Mouse (Mus musculus) kidney, adult 18-20 months (tissue): ENCODE measurements at regions not wholly inside any gene's neighbourhood (a gene's known extent, or its start where the extent isn't known, plus 50 kb on each side); places are given as distances from the start of the nearest gene placed in this dataset.

Source experiments
- DNase-seq: peaks from one replicate; pipeline ENCODE4 v3.0.0; 2021

GRCm38 (mm10) chr3:41472586-41472985, 82.9 kb upstream of the Jade1 start:
- no peak for DNase-seq

GRCm38 (mm10) chr3:41469106-41469505, 86.4 kb upstream of the Jade1 start:
- DNase-seq: no peak

- DNase-seq: no peak
These were observed 87.7 kb upstream of the Jade1 start for GRCm38 (mm10) chr3:41467857-41468256.

GRCm38 (mm10) chr3:41465893-41466292, 89.6 kb upstream of the Jade1 start:
- no peak for DNase-seq

GRCm38 (mm10) chr3:41462953-41463644, 92.4 kb upstream of the Jade1 start:
- peak; percentile 16 for DNase-seq

GRCm38 (mm10) chr3:41460131-41460530, 95.4 kb upstream of the Jade1 start:
- DNase-seq: no peak

GRCm38 (mm10) chr3:41458156-41458555, 97.4 kb upstream of the Jade1 start:
- DNase-seq: no peak

- DNase-seq: no peak
These were observed 102.0 kb upstream of the Jade1 start for GRCm38 (mm10) chr3:41453525-41453924.

- no peak for DNase-seq
These were observed 102.8 kb upstream of the Jade1 start for GRCm38 (mm10) chr3:41452716-41453090.

GRCm38 (mm10) chr3:41452020-41452715, 103.4 kb upstream of the Jade1 start:
- DNase-seq: no peak

GRCm38 (mm10) chr3:41450696-41451095, 104.8 kb upstream of the Jade1 start:
- no peak for DNase-seq

- no peak for DNase-seq
These were observed 111.2 kb upstream of the Jade1 start for GRCm38 (mm10) chr3:41444243-41444753.

GRCm38 (mm10) chr3:41436238-41436637, 119.3 kb upstream of the Jade1 start:
- no peak for DNase-seq

- DNase-seq: no peak
These were observed 122.4 kb upstream of the Jade1 start for GRCm38 (mm10) chr3:41433106-41433505.

- DNase-seq: peak; percentile 38
These were observed 123.2 kb upstream of the Jade1 start for GRCm38 (mm10) chr3:41432376-41432775.

GRCm38 (mm10) chr3:41430191-41430590, 125.3 kb upstream of the Jade1 start:
- DNase-seq: no peak

- no peak for DNase-seq
These were observed 128.6 kb upstream of the Jade1 start for GRCm38 (mm10) chr3:41426946-41427345.

- no peak for DNase-seq
These were observed 129.7 kb upstream of the Jade1 start for GRCm38 (mm10) chr3:41425863-41426262.

GRCm38 (mm10) chr3:41424142-41424939, 131.2 kb upstream of the Jade1 start:
- no peak for DNase-seq

GRCm38 (mm10) chr3:41423630-41424029, 131.9 kb upstream of the Jade1 start:
- no peak for DNase-seq

GRCm38 (mm10) chr3:41422615-41423579, 132.6 kb upstream of the Jade1 start:
- DNase-seq: no peak

GRCm38 (mm10) chr3:41413771-41414170, 141.8 kb upstream of the Jade1 start:
- DNase-seq: no peak
